ENCODE assay signal across 8 mouse cellular contexts in the genomic region with DNA sequence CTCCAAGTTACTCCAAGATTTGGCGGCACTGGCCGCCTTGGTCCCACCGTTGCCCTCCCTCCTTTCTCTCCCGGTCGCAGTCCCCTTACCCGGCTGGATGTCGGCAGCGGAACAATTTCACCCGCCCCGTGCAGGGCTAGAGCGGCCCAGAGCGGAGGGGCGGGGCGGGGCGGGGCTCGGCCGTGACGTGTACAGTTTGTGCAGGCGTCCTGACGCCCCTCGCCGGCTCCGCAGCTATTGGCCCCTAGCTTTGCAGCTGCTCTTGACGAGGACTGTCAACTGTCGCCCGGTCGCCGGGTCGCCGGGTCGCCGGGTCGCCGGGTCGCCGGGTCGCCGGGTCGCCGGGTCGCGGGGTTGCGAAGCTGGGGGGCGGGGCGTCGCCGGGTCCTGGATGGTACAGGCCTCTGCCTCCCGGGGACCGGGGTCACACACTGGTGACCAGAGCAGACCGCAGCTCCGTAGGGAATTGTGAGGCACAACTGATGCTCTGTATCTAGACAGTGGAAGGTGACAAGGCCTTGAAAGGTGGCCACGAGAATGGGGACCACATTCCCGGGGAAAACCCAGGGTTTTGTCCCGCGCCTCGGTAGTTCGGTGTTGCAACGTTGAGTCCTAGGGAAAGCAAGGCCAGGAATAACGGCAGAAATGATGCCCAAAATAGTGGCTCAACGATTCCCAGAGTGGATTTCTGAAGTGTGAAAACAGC. TPM values are rescaled to one million over a fixed set of nuclear protein-coding genes. Genes with fewer than 3 reads are reported as not detected.
DNase-seq lines count a peak whose midpoint lies in the region; ATAC-seq lines count a peak whose summit lies in the region.

Gene Suox (minus strand): TSS at position 311 of the 706 bp plus-strand sequence.

- peak; percentile 87 to 96 for DNase-seq in adrenal gland, adult (ENCODE audit: inconsistent age in 2 of 2, low spot score in 1 of 2)
- peak; percentile 91 for DNase-seq in embryo, embryonic 10.5 days (ENCODE audit: low spot score)
- peak; percentile 88 for DNase-seq in gastrocnemius, postnatal 25 days
- DNase-seq in intestine, embryonic 14.5 days (ENCODE audit: low spot score) = peak; percentile 94
- peak; percentile 74 to 91 for DNase-seq in left cerebral cortex, postnatal 10 days (ENCODE audit: extremely low spot score in 1 of 2, low spot score in 2 of 2)
- DNase-seq in right cerebral cortex, postnatal 10 days (ENCODE audit: low spot score in 2 of 2) = peak; percentile 90 to 92
- DNase-seq in urinary bladder, postnatal 14 days (ENCODE audit: low spot score) = peak; percentile 79

- H3K4me2 ChIP-seq in intestine, embryonic 14.5 days (ENCODE audit: low read length) = peak within 1 kb of the TSS; percentile 87

- peaks cover 11% of the 10 kb centered on the region; the same call in 1 of the 2 replicates for H3K36me3 ChIP-seq in intestine, embryonic 14.5 days (ENCODE audit: control insufficient read depth, insufficient read depth, low read length)

- peak within 1 kb of the TSS; percentile 31 for H3K9ac ChIP-seq in intestine, embryonic 14.5 days (ENCODE audit: low read length)

- peak within 1 kb of the TSS; percentile 66 for H3K4me3 ChIP-seq in intestine, embryonic 14.5 days (ENCODE audit: low read depth, low read length)

- H3K27me3 ChIP-seq in intestine, embryonic 14.5 days (replicated peaks; ENCODE audit: control insufficient read depth, insufficient read depth, low read length) = no peaks in the 10 kb centered on the region

- under 1% methylated on average over 60 of the region's 60 CpGs for WGBS in intestine, embryonic 14.5 days

- H3K4me1 ChIP-seq in intestine, embryonic 14.5 days (replicated peaks; ENCODE audit: control insufficient read depth, insufficient read depth, low read length) = peaks cover 4% of the 10 kb centered on the region; the same call in 1 of the 2 replicates

- intact Hi-C loops in left cerebral cortex, postnatal 10 days (cut with DNase I) = loop anchor here (5.0 kb wide), 3 partner anchors 47 to 167 kb away; partner anchors contain the start of genes Pa2g4 and Rps26

- no peaks in the 10 kb centered on the region for H3K9me3 ChIP-seq in intestine, embryonic 14.5 days (ENCODE audit: control insufficient read depth, low read length)

- peak; percentile 90 for ATAC-seq in intestine, embryonic 14.5 days (replicated peaks; ENCODE audit: low FRiP score, low TSS enrichment, low read depth)
- ATAC-seq in megakaryocyte progenitor cell, adult 5-6 weeks (replicated peaks; ENCODE audit: poor library complexity) = peak; percentile 78

- H3K27ac ChIP-seq in intestine, embryonic 14.5 days (ENCODE audit: low read depth) = peak within 1 kb of the TSS; percentile 57

RNA-seq across cellular contexts. Expression of gene Suox, which starts in this region (rescaled TPM):
- 10 to 100 TPM; 17.7 to 20.7 TPM for total RNA-seq in gastrocnemius, postnatal 25 days (2021)
- polyA plus RNA-seq in intestine, embryonic 14.5 days (2014; fragmentation: Nextera tagmentation; extraction: Ambion mirVana) = 9.8 and 12.7 TPM in 2 replicates
- 10 to 100 TPM; 11.1 to 11.8 TPM for total RNA-seq in left cerebral cortex, postnatal 10 days (2021)
- 2.0 and 2.2 TPM in 2 replicates for total RNA-seq in megakaryocyte progenitor cell, adult 5-6 weeks (2015)
- 4.8 and 5.6 TPM in 2 replicates for total RNA-seq in megakaryocyte progenitor cell, adult 5-6 weeks (2017)

Comparison
In these comparisons a context has a peak if more than half of its experiments do, and no peak if none do; other contexts are left out.
1. Peak in every context shown above with its lines: DNase-seq, ATAC-seq, H3K4me3 ChIP-seq and H3K27ac ChIP-seq.